Comparison of ENCODE assay signal across 29 mouse cellular contexts in genomic region chr3:116653278-116653945, GRCm38 (mm10). TPM values are rescaled to one million over a fixed set of nuclear protein-coding genes. Genes with fewer than 3 reads are reported as not detected.
DNase-seq lines count a peak whose midpoint lies in the region; ATAC-seq and TF ChIP-seq lines count a peak whose summit lies in the region.
"Had no signal": no experiment of that assay in that cellular context is flagged by ENCODE, and none has a peak within 500 bp of the region (broad histone marks: within the 10 kb centered on the region; RNA-seq: fewer than 3 reads in every experiment).

No protein-coding gene starts in this region.

- 0 out of 2 replicates have a peak, but pooled peaks cover 7% of the 10 kb centered on the region for H3K4me1 ChIP-seq in midbrain, embryonic 14.5 days (ENCODE audit: control insufficient read depth, insufficient read depth, low read length)
- peaks cover 15% of the 10 kb centered on the region for H3K4me1 ChIP-seq in midbrain, embryonic 16.5 days (ENCODE audit: control insufficient read depth, insufficient read depth, low read length)
- H3K4me1 ChIP-seq in kidney, embryonic 14.5 days (ENCODE audit: control insufficient read depth, insufficient read depth, low read length): no peaks in the 10 kb centered on the region; the same call in 1 of the 2 replicates

- peaks cover 5% of the 10 kb centered on the region; the same call in 1 of the 2 replicates for H3K36me3 ChIP-seq in midbrain, embryonic 14.5 days (ENCODE audit: control insufficient read depth, insufficient read depth, low read length)
- H3K36me3 ChIP-seq in midbrain, embryonic 16.5 days (ENCODE audit: control insufficient read depth, insufficient read depth, low read length): no peaks in the 10 kb centered on the region
- H3K36me3 ChIP-seq in kidney, embryonic 14.5 days (ENCODE audit: control insufficient read depth, insufficient read depth, low read length): peaks cover 9% of the 10 kb centered on the region; the same call in 1 of the 2 replicates

- no peak overlapping the region for H3K4me3 ChIP-seq in layer of hippocampus, adult 2 months
- no peak overlapping the region for H3K4me3 ChIP-seq in midbrain, embryonic 14.5 days (replicated peaks; ENCODE audit: low read depth, low read length)
- H3K4me3 ChIP-seq in midbrain, embryonic 16.5 days (ENCODE audit: low read depth, low read length): no peak overlapping the region
- H3K4me3 ChIP-seq in kidney, embryonic 14.5 days (ENCODE audit: low read length): no peak overlapping the region
- H3K4me3 ChIP-seq: embryonic facial prominence, embryonic 15.5 days; heart, embryonic 15.5 days; midbrain, embryonic 10.5 days had no signal

- no peak for DNase-seq in layer of hippocampus, adult 2 months (ENCODE audit: low spot score in 2 of 2)
- DNase-seq in layer of hippocampus, adult 18-20 months (ENCODE audit: low spot score in 2 of 2): no peak
- peak; percentile 17 for DNase-seq in midbrain, embryonic 14.5 days
- DNase-seq: adrenal gland, adult 8-10 months; cerebellum, adult 8-10 months; forebrain, postnatal 0 days; gastrocnemius, postnatal 36 days; heart, postnatal 4 days; kidney, adult 18-20 months; lung, embryonic 14.5 days; lung, postnatal 36 days; right cerebral cortex, postnatal 14 days had no signal

- no peak overlapping the region for H3K4me2 ChIP-seq in midbrain, embryonic 14.5 days (ENCODE audit: low read length)
- no peak overlapping the region for H3K4me2 ChIP-seq in midbrain, embryonic 16.5 days (ENCODE audit: low read length)
- no peak overlapping the region for H3K4me2 ChIP-seq in kidney, embryonic 14.5 days (replicated peaks; ENCODE audit: low read depth, low read length)
- H3K4me2 ChIP-seq: embryonic facial prominence, embryonic 15.5 days; heart, embryonic 15.5 days; hindbrain, embryonic 14.5 days; lung, embryonic 14.5 days had no signal

- WGBS in midbrain, embryonic 14.5 days: 70% methylated on average over 5 of the region's 5 CpGs
- WGBS in midbrain, embryonic 16.5 days: 68% methylated on average over 5 of the region's 5 CpGs
- WGBS in kidney, embryonic 14.5 days: 83% methylated on average over 5 of the region's 5 CpGs

- peak overlapping the region; percentile 62 for H3K27ac ChIP-seq in layer of hippocampus, adult 2 months
- H3K27ac ChIP-seq in midbrain, embryonic 14.5 days (replicated peaks; ENCODE audit: low read depth, low read length): no peak overlapping the region
- H3K27ac ChIP-seq in midbrain, embryonic 16.5 days (ENCODE audit: low read length): no peak overlapping the region
- H3K27ac ChIP-seq in kidney, embryonic 14.5 days (ENCODE audit: low read depth, low read length): no peak overlapping the region
- H3K27ac ChIP-seq: embryonic facial prominence, embryonic 15.5 days; heart, embryonic 15.5 days; hindbrain, embryonic 14.5 days; kidney, postnatal 0 days; midbrain, embryonic 10.5 days had no signal

- no peaks in the 10 kb centered on the region for H3K9me3 ChIP-seq in midbrain, embryonic 14.5 days (ENCODE audit: control insufficient read depth, low read length)
- H3K9me3 ChIP-seq in midbrain, embryonic 16.5 days (replicated peaks; ENCODE audit: control insufficient read depth, low read length, poor library complexity, severe bottlenecking): no peaks in the 10 kb centered on the region
- H3K9me3 ChIP-seq in kidney, embryonic 14.5 days (ENCODE audit: control insufficient read depth, low read length): no peaks in the 10 kb centered on the region
- H3K9me3 ChIP-seq: embryonic facial prominence, embryonic 15.5 days; heart, embryonic 15.5 days; midbrain, embryonic 10.5 days had no signal

- ATAC-seq in midbrain, embryonic 14.5 days (ENCODE audit: low FRiP score, low TSS enrichment): no peak
- no peak; the same call in 1 of the 2 replicates for ATAC-seq in midbrain, embryonic 16.5 days
- 0 out of 2 replicates have a peak, but pooled peaks have one; percentile 13 for ATAC-seq in erythroid progenitor cell, adult 5-6 weeks (replicated peaks; ENCODE audit: low FRiP score, poor library complexity, severe bottlenecking)
- ATAC-seq in kidney, embryonic 14.5 days (ENCODE audit: low FRiP score, low TSS enrichment): no peak
- ATAC-seq in monocyte, adult 5-6 weeks (replicated peaks; ENCODE audit: insufficient number of reproducible peaks, low FRiP score, low TSS enrichment, poor library complexity, severe bottlenecking): no peak
- ATAC-seq: activated CD4-positive, CD25-positive, alpha-beta regulatory T cell, adult 4 months; forebrain, postnatal 0 days; inflammation-experienced regulatory T-cells, adult 6 months had no signal

- H3K9ac ChIP-seq in midbrain, embryonic 14.5 days (replicated peaks; ENCODE audit: low read length): no peak overlapping the region
- no peak overlapping the region for H3K9ac ChIP-seq in midbrain, embryonic 16.5 days (ENCODE audit: low read depth, low read length)
- no peak overlapping the region for H3K9ac ChIP-seq in kidney, embryonic 14.5 days (ENCODE audit: low read depth, low read length)
- H3K9ac ChIP-seq: embryonic facial prominence, embryonic 15.5 days; forebrain, postnatal 0 days; heart, embryonic 15.5 days; hindbrain, embryonic 14.5 days; lung, embryonic 14.5 days had no signal

- no peaks in the 10 kb centered on the region for H3K27me3 ChIP-seq in midbrain, embryonic 14.5 days (ENCODE audit: control insufficient read depth, insufficient read depth, low read length)
- no peaks in the 10 kb centered on the region for H3K27me3 ChIP-seq in midbrain, embryonic 16.5 days (ENCODE audit: control insufficient read depth, insufficient read depth, low read depth, low read length)
- H3K27me3 ChIP-seq in kidney, embryonic 14.5 days (ENCODE audit: control insufficient read depth, insufficient read depth, low read length): no peaks in the 10 kb centered on the region
- H3K27me3 ChIP-seq: CH12.LX; embryonic facial prominence, embryonic 15.5 days; heart, embryonic 15.5 days had no signal

- TF ChIP-seq CTCF in layer of hippocampus, adult 2 months (conservative IDR thresholded peaks at IDR 0.05): no peak

RNA-seq across cellular contexts. Expression of gene Mfsd14a, which starts 9.1 kb away (rescaled TPM):
- total RNA-seq in layer of hippocampus, adult 2 months (2021): 10 to 100 TPM; 54.4 to 57.7 TPM
- 10 to 100 TPM; 58.3 to 59.3 TPM for total RNA-seq in layer of hippocampus, adult 18-20 months (2021)
- polyA plus RNA-seq in midbrain, embryonic 14.5 days (2014; fragmentation: Nextera tagmentation; extraction: Ambion mirVana): 61.4 and 75.5 TPM in 2 replicates
- polyA plus RNA-seq in midbrain, embryonic 16.5 days (2015; fragmentation: Nextera tagmentation; extraction: Ambion mirVana): 68.3 and 69.8 TPM in 2 replicates
- 23.8 and 27.2 TPM in 2 replicates for total RNA-seq in erythroid progenitor cell, adult 5-6 weeks (2015; ENCODE audit: low replicate concordance)
- 40.2 and 42.2 TPM in 2 replicates for total RNA-seq in erythroid progenitor cell, adult 5-6 weeks (2017; ENCODE audit: low replicate concordance)
- polyA plus RNA-seq in kidney, embryonic 14.5 days (2014; fragmentation: Nextera tagmentation; extraction: Ambion mirVana): 65.6 and 106 TPM in 2 replicates
- 99.6 to 106 TPM (median 102 TPM) in 3 replicates for total RNA-seq in monocyte, adult 5-6 weeks (2017)

RNA-seq across cellular contexts. Expression of gene Gm43191, which starts 27.6 kb away (rescaled TPM):
- total RNA-seq in layer of hippocampus, adult 2 months (2021): not detected
- total RNA-seq in layer of hippocampus, adult 18-20 months (2021): not detected
- polyA plus RNA-seq in midbrain, embryonic 14.5 days (2014; fragmentation: Nextera tagmentation; extraction: Ambion mirVana): not detected in 2 replicates
- polyA plus RNA-seq in midbrain, embryonic 16.5 days (2015; fragmentation: Nextera tagmentation; extraction: Ambion mirVana): not detected in 2 replicates
- total RNA-seq in erythroid progenitor cell, adult 5-6 weeks (2015; ENCODE audit: low replicate concordance): not detected in 2 replicates
- total RNA-seq in erythroid progenitor cell, adult 5-6 weeks (2017; ENCODE audit: low replicate concordance): not detected in 2 replicates
- not detected in 2 replicates for polyA plus RNA-seq in kidney, embryonic 14.5 days (2014; fragmentation: Nextera tagmentation; extraction: Ambion mirVana)
- total RNA-seq in monocyte, adult 5-6 weeks (2017): not detected in 3 replicates
- total RNA-seq: adrenal gland, adult 8-10 months; CH12.LX; forebrain, postnatal 0 days; gastrocnemius, adult 18-20 months; gastrocnemius, postnatal 36 days; liver, adult 2 months had no signal
- polyA plus RNA-seq: activated CD4-positive, CD25-positive, alpha-beta regulatory T cell, adult 4 months; embryonic facial prominence, embryonic 15.5 days; forebrain, postnatal 0 days; heart, embryonic 15.5 days; hindbrain, embryonic 14.5 days; inflammation-experienced regulatory T-cells, adult 6 months; kidney, postnatal 0 days; large intestine, adult 2 months; limb, embryonic 11.5 days; liver, adult 2 months; lung, embryonic 14.5 days; midbrain, embryonic 10.5 days; thymus, postnatal 0 days had no signal

RNA-seq across cellular contexts. Expression of gene Trmt13, which starts 39.0 kb away (rescaled TPM):
- total RNA-seq in layer of hippocampus, adult 2 months (2021): 10 to 100 TPM; 17.9 to 24.4 TPM
- total RNA-seq in layer of hippocampus, adult 18-20 months (2021): 10 to 100 TPM; 18.5 to 20.9 TPM
- 22.9 and 26.1 TPM in 2 replicates for polyA plus RNA-seq in midbrain, embryonic 14.5 days (2014; fragmentation: Nextera tagmentation; extraction: Ambion mirVana)
- 29.3 and 31.8 TPM in 2 replicates for polyA plus RNA-seq in midbrain, embryonic 16.5 days (2015; fragmentation: Nextera tagmentation; extraction: Ambion mirVana)
- 4.2 and 4.3 TPM in 2 replicates for total RNA-seq in erythroid progenitor cell, adult 5-6 weeks (2015; ENCODE audit: low replicate concordance)
- 17.5 and 22.0 TPM in 2 replicates for total RNA-seq in erythroid progenitor cell, adult 5-6 weeks (2017; ENCODE audit: low replicate concordance)
- 28.7 and 32.1 TPM in 2 replicates for polyA plus RNA-seq in kidney, embryonic 14.5 days (2014; fragmentation: Nextera tagmentation; extraction: Ambion mirVana)
- 56.2 to 58.5 TPM (median 58.1 TPM) in 3 replicates for total RNA-seq in monocyte, adult 5-6 weeks (2017)

RNA-seq across cellular contexts. Expression of gene Sass6, which starts 58.6 kb away (rescaled TPM):
- 1 to 10 TPM; 7.4 to 9.4 TPM for total RNA-seq in layer of hippocampus, adult 2 months (2021)
- 1 to 10 TPM; 8.3 to 8.7 TPM for total RNA-seq in layer of hippocampus, adult 18-20 months (2021)
- polyA plus RNA-seq in midbrain, embryonic 14.5 days (2014; fragmentation: Nextera tagmentation; extraction: Ambion mirVana): 10.0 and 16.2 TPM in 2 replicates
- 11.4 and 15.3 TPM in 2 replicates for polyA plus RNA-seq in midbrain, embryonic 16.5 days (2015; fragmentation: Nextera tagmentation; extraction: Ambion mirVana)
- 62.7 and 75.9 TPM in 2 replicates for total RNA-seq in erythroid progenitor cell, adult 5-6 weeks (2015; ENCODE audit: low replicate concordance)
- total RNA-seq in erythroid progenitor cell, adult 5-6 weeks (2017; ENCODE audit: low replicate concordance): 118 and 120 TPM in 2 replicates
- polyA plus RNA-seq in kidney, embryonic 14.5 days (2014; fragmentation: Nextera tagmentation; extraction: Ambion mirVana): 19.3 and 30.8 TPM in 2 replicates
- 15.1 to 20.6 TPM (median 19.1 TPM) in 3 replicates for total RNA-seq in monocyte, adult 5-6 weeks (2017)

RNA-seq across cellular contexts. Expression of gene Slc35a3, which starts 59.2 kb away (rescaled TPM):
- 10 to 100 TPM; 15.8 to 18.3 TPM for total RNA-seq in layer of hippocampus, adult 2 months (2021)
- 10 to 100 TPM; 16.5 to 18.1 TPM for total RNA-seq in layer of hippocampus, adult 18-20 months (2021)
- 7.9 and 8.3 TPM in 2 replicates for polyA plus RNA-seq in midbrain, embryonic 14.5 days (2014; fragmentation: Nextera tagmentation; extraction: Ambion mirVana)
- polyA plus RNA-seq in midbrain, embryonic 16.5 days (2015; fragmentation: Nextera tagmentation; extraction: Ambion mirVana): 8.2 and 8.8 TPM in 2 replicates
- 15.9 and 19.8 TPM in 2 replicates for total RNA-seq in erythroid progenitor cell, adult 5-6 weeks (2015; ENCODE audit: low replicate concordance)
- total RNA-seq in erythroid progenitor cell, adult 5-6 weeks (2017; ENCODE audit: low replicate concordance): 28.3 and 37.6 TPM in 2 replicates
- polyA plus RNA-seq in kidney, embryonic 14.5 days (2014; fragmentation: Nextera tagmentation; extraction: Ambion mirVana): 9.0 and 15.9 TPM in 2 replicates
- 59.2 to 79.8 TPM (median 73.4 TPM) in 3 replicates for total RNA-seq in monocyte, adult 5-6 weeks (2017)
